Mouse (Mus musculus) intestine, embryonic 15.5 days (tissue): ENCODE data around the gene Mybpc1. TPM values are rescaled to one million over a fixed set of nuclear protein-coding genes. Genes with fewer than 3 reads are reported as not detected.
A peak's percentile ranks its signal among the peaks of the same experiment; 100 is the strongest.
"Not testable (repeated sequence)": the region's sequence is repeated elsewhere in the genome, so short reads cannot be mapped to it uniquely, and the experiment has no call there.

Experiments
- ATAC-seq: fragments of 200-750 bp; cut with Nextera tagmentation; 2 replicates; pipeline ENCODE4 v1.8.0; 2017; ENCODE audit warnings: moderate TSS enrichment, moderate library complexity
- H3K27ac ChIP-seq: fragments of 300-500 bp; sonication (generic); 2 replicates; pipeline ENCODE4 v1.5.1; 2015; ENCODE audit warnings: mild to moderate bottlenecking, inconsistent platforms
- H3K27me3 ChIP-seq: fragments of 300-500 bp; sonication (generic); replicated peaks from 2 replicates; pipeline ENCODE4 v1.6.1; 2015; ENCODE audit warnings: inconsistent platforms
- H3K36me3 ChIP-seq: fragments of 300-500 bp; sonication (generic); 2 replicates; pipeline ENCODE4 v1.6.1; 2015; ENCODE audit warnings: inconsistent platforms
- H3K4me1 ChIP-seq: fragments of 300-500 bp; sonication (generic); replicated peaks from 2 replicates; pipeline ENCODE4 v1.6.1; 2015; ENCODE audit warnings: inconsistent platforms
- H3K4me2 ChIP-seq: fragments of 300-500 bp; sonication (generic); replicated peaks from 2 replicates; pipeline ENCODE4 v1.6.1; 2015; ENCODE audit warnings: mild to moderate bottlenecking, inconsistent platforms
- H3K4me3 ChIP-seq: fragments of 300-500 bp; sonication (generic); replicated peaks from 2 replicates; pipeline ENCODE4 v1.5.1; 2015; ENCODE audit warnings: inconsistent platforms
- H3K9ac ChIP-seq: fragments of 300-500 bp; sonication (generic); 2 replicates; pipeline ENCODE4 v1.6.1; 2015; ENCODE audit warnings: inconsistent platforms
- H3K9me3 ChIP-seq: fragments of 300-500 bp; sonication (generic); 2 replicates; pipeline ENCODE4 v1.6.1; 2016; ENCODE audit warnings: inconsistent platforms
- WGBS: fragments of 180-500 bp; shearing (Covaris S2); methylation state at CpG from one replicate; pipeline ENCODE4 v1.1.7; 2015; 5-methylcytosine and 5-hydroxymethylcytosine counted together
- polyA plus RNA-seq: library from polyadenylated mRNA; unstranded; fragments of >200 nt; fragmentation: Nextera tagmentation; extraction: Ambion mirVana; gene quantifications from 2 replicates; pipeline ENCODE4 v1.2.1, GENCODE M21; 2015

The Mybpc1 gene
- polyA plus RNA-seq, 1 experiment from 2014 or later, result 3.3 TPM

DNA sequence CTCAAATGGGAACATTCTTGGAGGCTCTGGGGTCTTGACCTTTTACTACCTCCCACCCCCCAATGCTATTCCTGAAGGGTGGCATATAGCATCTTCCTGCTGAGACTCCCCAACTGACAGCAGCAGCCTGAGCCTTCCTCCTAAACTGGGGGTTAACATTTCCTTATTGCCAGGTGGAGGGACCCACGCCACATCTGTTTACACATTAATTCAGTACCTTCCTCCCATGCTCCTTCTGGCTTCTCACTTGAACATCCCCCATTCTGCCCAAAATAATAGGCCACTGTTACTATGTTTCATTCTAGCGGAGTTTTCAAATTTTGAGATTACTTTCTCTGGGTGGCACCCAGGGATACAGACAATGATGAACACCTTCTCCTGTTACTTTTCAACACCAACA, 80.9 kb downstream of the Mybpc1 start:
- H3K9ac ChIP-seq, result no peak overlapping the region
- ATAC-seq, result no peak
- no peak overlapping the region for H3K4me2 ChIP-seq
- no peak overlapping the region for H3K4me3 ChIP-seq
- H3K27ac ChIP-seq, result no peak overlapping the region
- 71% methylated on average over 2 of the region's 2 CpGs for WGBS
- H3K9me3 ChIP-seq, result no peaks in the 10 kb centered on the region
- H3K4me1 ChIP-seq, result no peaks in the 10 kb centered on the region
- H3K36me3 ChIP-seq, result no peaks in the 10 kb centered on the region
- H3K27me3 ChIP-seq, result no peaks in the 10 kb centered on the region

DNA sequence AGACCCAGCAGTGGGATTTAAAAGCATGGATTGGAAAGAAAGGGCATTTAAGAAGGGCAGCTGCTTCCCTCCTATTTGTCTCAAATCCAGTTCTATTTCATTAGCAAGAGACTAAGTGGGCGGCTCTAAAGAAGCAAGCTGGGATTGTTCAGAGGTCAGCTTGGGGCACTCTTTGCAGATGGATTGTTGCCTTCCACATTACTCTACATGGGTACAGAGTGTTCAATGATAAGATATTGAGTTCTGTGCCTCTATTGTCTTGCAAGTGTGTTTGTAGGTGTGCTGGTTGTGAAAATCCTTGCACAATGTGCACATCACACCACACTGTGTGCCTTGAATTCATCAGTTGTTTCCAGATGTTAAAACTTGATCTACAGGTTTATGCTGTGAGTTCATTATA, 81.7 kb downstream of the Mybpc1 start:
- 73% methylated on average over 1 of the region's 1 CpGs for WGBS
- no peak overlapping the region for H3K4me3 ChIP-seq

DNA sequence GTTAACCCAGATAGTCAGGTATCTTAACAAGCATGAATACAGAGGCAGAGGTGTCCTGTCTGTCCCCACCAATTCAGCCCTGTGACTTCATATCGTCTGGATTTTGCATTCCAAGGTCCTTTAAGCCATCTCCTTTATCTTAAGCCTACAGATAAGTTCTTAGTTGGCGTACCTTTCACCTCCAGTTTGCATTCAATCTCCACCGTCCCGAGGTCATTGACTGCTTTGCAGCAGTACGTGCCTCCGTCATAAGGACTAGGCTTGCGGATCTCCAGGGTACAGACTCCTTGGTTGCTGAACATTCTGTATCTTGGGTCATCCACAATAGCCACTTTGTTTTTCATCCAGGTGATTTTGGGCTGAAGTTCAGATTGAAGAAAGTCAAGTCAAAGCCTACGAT, 82.2 kb downstream of the Mybpc1 start:
- Histone ChIP-seq H3K9ac (no peak overlapping the region), H3K4me3 (no peak overlapping the region), H3K9me3 (no peaks in the 10 kb centered on the region), H3K4me1 (no peaks in the 10 kb centered on the region), H3K36me3 (no peaks in the 10 kb centered on the region), H3K27me3 (no peaks in the 10 kb centered on the region), H3K4me2 (no peak overlapping the region), H3K27ac (0 out of 2 replicates have a peak overlapping the region, but pooled peaks have one; percentile 42)
- 65% methylated on average over 8 of the region's 8 CpGs for WGBS
- peak; percentile 92 for ATAC-seq

More for the DNA sequence above, 81.7 kb downstream of the Mybpc1 start:
- Histone ChIP-seq H3K9ac (no peak overlapping the region), H3K4me1 (no peaks in the 10 kb centered on the region), H3K27me3 (no peaks in the 10 kb centered on the region), H3K27ac (0 out of 2 replicates have a peak overlapping the region, but pooled peaks have one; percentile 42), H3K4me2 (no peak overlapping the region), H3K9me3 (no peaks in the 10 kb centered on the region), H3K36me3 (no peaks in the 10 kb centered on the region)
- peak; percentile 72 for ATAC-seq

DNA sequence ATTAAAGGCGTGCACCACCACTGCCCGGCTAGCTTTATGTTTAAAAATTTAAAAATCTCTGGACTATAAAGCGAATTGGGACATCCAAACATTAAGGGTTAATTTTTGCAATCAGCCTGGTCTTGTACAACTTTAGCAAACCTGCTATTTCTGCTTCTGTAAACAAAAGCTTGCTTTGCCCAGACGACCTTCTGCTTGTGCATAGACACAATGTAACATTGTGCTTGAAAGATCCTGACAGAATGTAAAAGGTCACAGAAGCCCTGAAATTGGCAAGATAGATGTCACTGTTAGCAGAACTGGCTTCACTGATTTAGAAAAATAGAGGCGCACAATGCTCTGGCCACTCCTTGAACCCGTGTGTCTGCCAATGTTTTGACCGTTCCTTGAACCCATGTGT, 89.9 kb downstream of the Mybpc1 start:
- not testable (repeated sequence) for H3K4me2 ChIP-seq, H3K4me3 ChIP-seq, H3K4me1 ChIP-seq, H3K36me3 ChIP-seq, H3K27ac ChIP-seq, H3K27me3 ChIP-seq, ATAC-seq, H3K9me3 ChIP-seq, H3K9ac ChIP-seq
- WGBS, result 79% methylated on average over 7 of the region's 7 CpGs

DNA sequence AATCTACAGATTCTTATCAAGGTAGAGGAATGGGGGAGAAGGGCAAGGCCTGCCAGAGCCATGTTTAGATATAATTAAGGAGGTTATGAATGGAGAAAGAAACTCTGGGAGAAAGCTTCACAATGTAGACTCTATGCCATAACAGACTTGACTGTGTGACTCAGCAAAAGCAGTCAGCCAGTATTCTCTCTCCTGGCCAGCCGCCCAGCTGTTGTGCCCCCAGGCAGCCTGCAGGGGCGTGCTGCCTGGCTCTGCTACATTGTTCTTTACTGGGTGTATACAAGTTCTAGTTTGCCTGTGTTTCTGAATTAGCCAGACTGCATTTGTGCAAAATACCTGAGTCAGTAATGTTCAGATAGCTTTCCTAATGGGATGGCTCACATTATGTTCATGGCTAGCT, 90.5 kb downstream of the Mybpc1 start:
- peak; percentile 50; the same call in 1 of the 2 replicates for ATAC-seq
- H3K4me1 ChIP-seq, result 0 out of 2 replicates have a peak, but pooled peaks cover 4% of the 10 kb centered on the region
- no peak overlapping the region for H3K4me3 ChIP-seq
- no peaks in the 10 kb centered on the region for H3K9me3 ChIP-seq
- H3K4me2 ChIP-seq, result no peak overlapping the region
- H3K9ac ChIP-seq, result no peak overlapping the region
- no peaks in the 10 kb centered on the region for H3K27me3 ChIP-seq
- 70% methylated on average over 2 of the region's 2 CpGs for WGBS
- no peak overlapping the region for H3K27ac ChIP-seq
- no peaks in the 10 kb centered on the region for H3K36me3 ChIP-seq

DNA sequence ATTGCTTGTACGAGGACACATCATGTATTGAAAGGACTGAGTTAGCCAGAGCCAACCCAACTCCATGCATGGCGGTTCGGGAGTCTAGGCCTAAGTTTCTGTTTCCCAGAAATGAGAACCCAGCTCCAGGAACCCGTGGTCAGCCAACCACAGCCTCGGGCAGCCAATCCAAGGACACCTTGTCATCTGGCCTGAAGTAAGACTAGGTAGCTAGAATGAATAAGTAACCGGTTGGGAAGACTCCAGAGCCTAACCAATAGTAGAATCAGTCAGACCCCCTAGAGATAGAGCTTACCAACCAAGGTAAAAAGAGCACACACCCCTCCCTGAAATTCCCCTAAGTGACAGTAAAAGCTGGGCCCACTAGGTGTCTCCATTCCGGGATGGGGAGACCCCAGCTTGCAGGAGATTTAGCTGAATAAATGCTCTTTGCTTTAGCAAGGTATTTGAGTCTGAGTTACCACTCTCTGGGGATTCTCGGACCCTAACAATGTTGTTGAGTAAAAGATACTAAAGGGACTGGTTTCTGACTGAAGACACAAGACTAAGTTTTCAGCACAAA, 91.3 kb downstream of the Mybpc1 start:
- Histone ChIP-seq H3K9ac (no peak overlapping the region), H3K4me1 (0 out of 2 replicates have a peak, but pooled peaks cover 4% of the 10 kb centered on the region), H3K4me2 (no peak overlapping the region), H3K27ac (no peak overlapping the region), H3K36me3 (no peaks in the 10 kb centered on the region), H3K4me3 (no peak overlapping the region), H3K9me3 (no peaks in the 10 kb centered on the region), H3K27me3 (no peaks in the 10 kb centered on the region)
- ATAC-seq, result no peak
- 77% methylated on average over 8 of the region's 8 CpGs for whole genome bisulfite sequencing

DNA sequence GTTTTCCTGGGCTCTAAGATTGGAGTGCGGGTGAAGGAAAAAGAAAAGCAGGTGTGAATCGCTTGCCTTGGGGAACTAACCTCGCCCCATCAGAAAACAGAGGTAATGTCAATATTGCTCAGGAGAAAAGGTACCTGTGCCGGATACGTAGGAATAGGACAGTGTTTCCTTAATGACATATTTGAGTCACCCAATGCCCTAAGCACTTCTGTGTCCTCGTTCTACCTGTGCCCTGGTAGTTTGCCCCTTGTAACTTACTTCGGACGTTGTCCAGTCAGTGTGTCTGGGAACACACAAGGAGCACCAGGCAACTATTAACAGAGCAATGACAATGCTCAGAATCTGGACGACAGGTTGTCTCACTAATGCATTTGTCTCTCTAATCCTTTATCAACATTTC, 93.6 kb downstream of the Mybpc1 start:
- ATAC-seq, result peak; percentile 27; the same call in 1 of the 2 replicates
- 69% methylated on average over 9 of the region's 9 CpGs for WGBS

DNA sequence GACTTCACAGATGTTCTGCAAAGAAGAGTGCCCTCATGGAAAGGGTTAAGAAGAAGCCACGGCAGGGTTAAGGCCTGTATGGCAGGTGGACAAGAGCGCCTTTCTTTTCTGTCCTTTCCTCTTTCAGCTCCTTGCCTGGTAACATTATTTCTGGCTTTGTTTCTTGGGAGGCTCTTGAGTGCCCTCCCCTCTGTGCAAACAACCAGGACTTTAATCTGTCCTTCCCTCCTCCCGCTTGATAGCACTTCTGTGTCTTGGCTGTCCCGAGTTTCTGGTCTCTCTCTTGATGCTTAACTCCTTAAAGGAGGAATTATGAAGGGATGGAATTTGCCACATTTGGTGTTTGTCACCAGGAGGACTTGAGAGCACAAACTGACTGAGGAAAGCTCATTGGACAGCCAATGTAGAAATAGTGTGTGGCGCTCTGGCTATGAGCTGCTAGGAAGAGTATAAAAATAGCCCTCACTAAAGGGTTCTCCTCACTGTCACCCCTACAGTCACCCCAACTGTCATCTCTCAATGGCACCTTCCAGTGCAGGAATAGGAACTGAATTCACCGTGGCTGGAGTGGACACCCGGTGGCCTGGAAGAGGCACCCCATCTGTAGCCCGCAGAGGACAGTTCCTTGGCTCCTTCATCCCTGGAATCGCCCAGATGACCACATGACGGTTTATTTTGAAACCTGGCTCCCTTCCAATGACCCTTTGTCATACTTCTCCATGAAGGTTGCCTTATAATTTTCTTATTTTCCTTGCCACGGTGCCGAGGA, 94.3 kb downstream of the Mybpc1 start:
- peak; percentile 37; the same call in 1 of the 2 replicates for ATAC-seq
- 55% methylated on average over 12 of the region's 12 CpGs for WGBS
- Histone ChIP-seq H3K36me3 (no peaks in the 10 kb centered on the region), H3K9me3 (no peaks in the 10 kb centered on the region), H3K9ac (no peak overlapping the region), H3K27ac (peak overlapping the region; percentile 61), H3K4me2 (0 out of 2 replicates have a peak overlapping the region, but pooled peaks have one; percentile 2), H3K4me1 (0 out of 2 replicates have a peak, but pooled peaks cover 4% of the 10 kb centered on the region), H3K4me3 (no peak overlapping the region), H3K27me3 (no peaks in the 10 kb centered on the region)

More for the DNA sequence above, 93.6 kb downstream of the Mybpc1 start:
- no peak overlapping the region for H3K4me2 ChIP-seq
- no peak overlapping the region for H3K27ac ChIP-seq
- H3K4me3 ChIP-seq, result no peak overlapping the region
- no peaks in the 10 kb centered on the region for H3K36me3 ChIP-seq
- H3K4me1 ChIP-seq, result 0 out of 2 replicates have a peak, but pooled peaks cover 4% of the 10 kb centered on the region
- H3K9ac ChIP-seq, result no peak overlapping the region
- no peaks in the 10 kb centered on the region for H3K9me3 ChIP-seq
- no peaks in the 10 kb centered on the region for H3K27me3 ChIP-seq

DNA sequence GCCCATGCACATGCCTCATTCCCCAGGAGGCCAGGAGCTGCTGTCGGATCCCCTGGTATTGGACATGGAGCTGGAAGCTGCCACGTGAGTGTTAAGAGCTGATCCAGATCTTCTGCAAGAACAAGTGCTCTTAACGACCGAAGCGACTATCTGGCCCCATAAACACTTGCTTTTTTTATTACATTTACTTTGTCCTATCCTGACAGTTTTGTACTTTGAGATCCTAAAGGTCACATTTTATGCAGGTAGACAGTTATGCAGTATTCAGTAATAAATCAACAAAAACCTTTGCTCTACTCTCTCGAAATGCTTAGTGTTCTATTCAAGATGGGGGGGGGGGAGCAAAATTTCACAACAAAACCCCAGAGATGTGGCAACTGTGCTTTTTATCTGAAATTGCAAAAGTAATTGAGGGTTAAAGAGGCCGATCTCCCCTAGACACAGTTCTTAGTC, 97.2 kb downstream of the Mybpc1 start:
- Histone ChIP-seq H3K4me1 (0 out of 2 replicates have a peak, but pooled peaks cover 8% of the 10 kb centered on the region), H3K4me3 (no peak overlapping the region), H3K27ac (no peak overlapping the region), H3K9me3 (no peaks in the 10 kb centered on the region), H3K36me3 (no peaks in the 10 kb centered on the region), H3K9ac (no peak overlapping the region), H3K27me3 (no peaks in the 10 kb centered on the region), H3K4me2 (no peak overlapping the region)
- 37% methylated on average over 7 of the region's 7 CpGs for WGBS
- peak; percentile 10; the same call in 1 of the 2 replicates for ATAC-seq

DNA sequence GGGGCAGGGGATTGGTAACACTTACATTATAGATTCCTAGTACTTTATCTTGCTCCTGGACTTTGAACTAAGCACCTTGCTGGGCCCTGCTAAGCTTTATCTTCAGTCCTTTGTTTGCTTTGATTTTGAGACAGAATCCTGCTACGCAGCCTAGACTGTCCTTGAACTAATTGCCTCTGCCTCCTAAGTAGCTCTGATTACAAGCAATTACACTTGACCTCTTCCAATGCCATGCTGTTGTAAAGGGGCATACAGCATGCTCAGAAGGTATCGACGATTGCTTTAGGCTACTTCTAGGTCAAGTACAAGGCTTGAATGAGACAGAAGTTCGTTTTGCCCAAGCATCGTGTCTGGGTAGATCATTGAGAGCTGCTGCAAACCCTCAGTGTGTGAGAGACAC, 99.7 kb downstream of the Mybpc1 start:
- H3K4me1 ChIP-seq, result 0 out of 2 replicates have a peak, but pooled peaks cover 5% of the 10 kb centered on the region
- no peak overlapping the region for H3K4me2 ChIP-seq
- WGBS, result 47% methylated on average over 5 of the region's 5 CpGs
- ATAC-seq, result peak; percentile 57
- H3K27me3 ChIP-seq, result no peaks in the 10 kb centered on the region
- peak overlapping the region; percentile 82 for H3K27ac ChIP-seq
- no peaks in the 10 kb centered on the region for H3K36me3 ChIP-seq
- no peaks in the 10 kb centered on the region for H3K9me3 ChIP-seq
- no peak overlapping the region for H3K4me3 ChIP-seq
- no peak overlapping the region for H3K9ac ChIP-seq

DNA sequence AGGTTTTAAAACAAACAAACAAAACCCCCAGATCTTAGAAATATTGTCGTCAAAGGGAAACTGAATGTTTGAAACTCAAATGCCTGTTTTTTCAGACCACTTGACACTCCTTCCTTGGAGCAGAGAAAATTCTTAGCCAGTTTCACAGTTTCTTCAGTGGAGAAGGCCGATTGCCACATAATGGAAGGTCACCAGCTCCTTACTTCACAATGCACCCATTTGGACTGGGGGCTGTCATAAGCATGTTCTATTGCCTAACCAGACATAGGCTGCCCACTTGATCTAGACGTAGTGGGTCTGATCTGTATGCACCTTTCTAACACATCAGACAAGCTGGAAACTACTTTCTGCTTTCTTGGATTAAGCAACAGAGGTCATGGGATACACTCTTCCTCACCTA, 100.5 kb downstream of the Mybpc1 start:
- peak overlapping the region; percentile 81; the same call in 1 of the 2 replicates for H3K4me3 ChIP-seq

More for the DNA sequence above, 100.5 kb downstream of the Mybpc1 start:
- Histone ChIP-seq H3K9ac (0 out of 2 replicates have a peak overlapping the region, but pooled peaks have one; percentile 33), H3K4me2 (peak overlapping the region; percentile 76), H3K27ac (peak overlapping the region; percentile 51), H3K9me3 (no peaks in the 10 kb centered on the region), H3K36me3 (no peaks in the 10 kb centered on the region), H3K27me3 (no peaks in the 10 kb centered on the region), H3K4me1 (0 out of 2 replicates have a peak, but pooled peaks cover 5% of the 10 kb centered on the region)
- no peak for ATAC-seq
- 42% methylated on average over 3 of the region's 3 CpGs for WGBS
